Mouse (Mus musculus): ENCODE data around the gene Cenpm.

The Cenpm gene

GRCm38 (mm10) chr15:82217039-82217438 is 27.5 kb downstream of the Cenpm start:
- ATAC-seq (ENCODE audit: insufficient number of reproducible peaks, low FRiP score, low TSS enrichment) = no peak

- ATAC-seq (ENCODE audit: insufficient number of reproducible peaks, low FRiP score, low TSS enrichment) = no peak
Observed at GRCm38 (mm10) chr15:82216142-82216827, 28.3 kb downstream of the Cenpm start.

GRCm38 (mm10) chr15:82215332-82216046 is 29.1 kb downstream of the Cenpm start:
- 0 out of 2 replicates have a peak, but pooled peaks have one; percentile 11 for ATAC-seq (ENCODE audit: insufficient number of reproducible peaks, low FRiP score, low TSS enrichment)

- no peak for ATAC-seq (ENCODE audit: insufficient number of reproducible peaks, low FRiP score, low TSS enrichment)
Observed at GRCm38 (mm10) chr15:82213222-82213621, 31.3 kb downstream of the Cenpm start.

GRCm38 (mm10) chr15:82212752-82213063 is 31.8 kb downstream of the Cenpm start, which contains the start of gene Shisa8:
TSS of gene Shisa8 (minus strand) at chr15:82212815.
- 0 out of 2 replicates have a peak, but pooled peaks have one; percentile 9 for ATAC-seq (ENCODE audit: insufficient number of reproducible peaks, low FRiP score, low TSS enrichment)

GRCm38 (mm10) chr15:82211911-82212751 is 32.4 kb downstream of the Cenpm start:
- ATAC-seq (ENCODE audit: insufficient number of reproducible peaks, low FRiP score, low TSS enrichment) = peak; percentile 37; the same call in 1 of the 2 replicates

GRCm38 (mm10) chr15:82211281-82211680 is 33.3 kb downstream of the Cenpm start:
- ATAC-seq (ENCODE audit: insufficient number of reproducible peaks, low FRiP score, low TSS enrichment) = no peak

GRCm38 (mm10) chr15:82210801-82211200 is 33.7 kb downstream of the Cenpm start:
- ATAC-seq (ENCODE audit: insufficient number of reproducible peaks, low FRiP score, low TSS enrichment) = no peak

GRCm38 (mm10) chr15:82209295-82210050 is 35.1 kb downstream of the Cenpm start:
- ATAC-seq (ENCODE audit: insufficient number of reproducible peaks, low FRiP score, low TSS enrichment) = no peak

GRCm38 (mm10) chr15:82208307-82208706 is 36.2 kb downstream of the Cenpm start:
- ATAC-seq (ENCODE audit: insufficient number of reproducible peaks, low FRiP score, low TSS enrichment) = no peak

- ATAC-seq (ENCODE audit: insufficient number of reproducible peaks, low FRiP score, low TSS enrichment) = no peak
Observed at GRCm38 (mm10) chr15:82207504-82208219, 36.9 kb downstream of the Cenpm start.

- no peak for ATAC-seq (ENCODE audit: insufficient number of reproducible peaks, low FRiP score, low TSS enrichment)
Observed at GRCm38 (mm10) chr15:82207105-82207459, 37.5 kb downstream of the Cenpm start.

- peak; percentile 59 for ATAC-seq (ENCODE audit: insufficient number of reproducible peaks, low FRiP score, low TSS enrichment)
Observed at GRCm38 (mm10) chr15:82206365-82207104, 38.0 kb downstream of the Cenpm start.

GRCm38 (mm10) chr15:82204680-82205371 is 39.7 kb downstream of the Cenpm start:
- ATAC-seq (ENCODE audit: insufficient number of reproducible peaks, low FRiP score, low TSS enrichment) = no peak

- 0 out of 2 replicates have a peak, but pooled peaks have one; percentile 28 for ATAC-seq (ENCODE audit: insufficient number of reproducible peaks, low FRiP score, low TSS enrichment)
Observed at GRCm38 (mm10) chr15:82203611-82204351, 40.8 kb downstream of the Cenpm start.

- ATAC-seq (ENCODE audit: insufficient number of reproducible peaks, low FRiP score, low TSS enrichment) = no peak
Observed at GRCm38 (mm10) chr15:82203090-82203489, 41.5 kb downstream of the Cenpm start.

- no peak for ATAC-seq (ENCODE audit: insufficient number of reproducible peaks, low FRiP score, low TSS enrichment)
Observed at GRCm38 (mm10) chr15:82202086-82202485, 42.5 kb downstream of the Cenpm start.

- no peak for ATAC-seq (ENCODE audit: insufficient number of reproducible peaks, low FRiP score, low TSS enrichment)
Observed at GRCm38 (mm10) chr15:82199546-82199945, 45.0 kb downstream of the Cenpm start.
